Mouse (Mus musculus): Measurements from ENCODE around the gene Hdc.

- TF ChIP-seq CTCF (IDR thresholded peaks at IDR 0.05; ENCODE audit: insufficient read depth, low read depth, low read length) (no peak), POLR2A (IDR thresholded peaks at IDR 0.05; ENCODE audit: insufficient read depth, low read depth, low read length) (no peak)
These were observed 41.7 kb downstream of the Hdc start for GRCm38 (mm10) chr2:126577362-126577761.
